Mouse (Mus musculus) forebrain, embryonic 11.5 days (tissue): ENCODE results near the gene Anxa11. TPM values are rescaled to one million over a fixed set of nuclear protein-coding genes. Genes with fewer than 3 reads are reported as not detected.

Experiments used
- ATAC-seq: fragments of 200-750 bp; cut with Nextera tagmentation; replicated peaks from 2 replicates; pipeline ENCODE4 v1.8.0; 2017; ENCODE audit warnings: moderate TSS enrichment; ENCODE audit not compliant: low FRiP score
- DNase-seq: peaks from one replicate; pipeline ENCODE4 v3.0.0-alpha.2; 2017; ENCODE audit warnings: low spot score
- H3K27ac ChIP-seq: fragments of 300-500 bp; sonication (generic); 2 replicates; pipeline ENCODE4 v1.5.1; 2014; ENCODE audit warnings: low read depth, low read length
- H3K27me3 ChIP-seq: fragments of 300-500 bp; sonication (generic); 2 replicates; pipeline ENCODE4 v1.6.1; 2014; ENCODE audit warnings: mild to moderate bottlenecking, low read length, mixed read lengths; ENCODE audit not compliant: control insufficient read depth, insufficient read depth
- H3K36me3 ChIP-seq: fragments of 300-500 bp; sonication (generic); 2 replicates; pipeline ENCODE4 v1.6.1; 2014; ENCODE audit warnings: mild to moderate bottlenecking, low read length, moderate library complexity, mixed read lengths; ENCODE audit not compliant: control insufficient read depth, insufficient read depth
- H3K4me1 ChIP-seq: fragments of 300-500 bp; sonication (generic); replicated peaks from 2 replicates; pipeline ENCODE4 v1.6.1; 2014; ENCODE audit warnings: low read length, mixed read lengths; ENCODE audit not compliant: control insufficient read depth, insufficient read depth
- H3K4me2 ChIP-seq: fragments of 300-500 bp; sonication (generic); 2 replicates; pipeline ENCODE4 v1.6.1; 2014; ENCODE audit warnings: low read depth, mild to moderate bottlenecking, low read length, moderate library complexity, mixed read lengths; ENCODE audit not compliant: severe bottlenecking
- H3K4me3 ChIP-seq: fragments of 300-500 bp; sonication (generic); 2 replicates; pipeline ENCODE4 v1.5.1; 2014; ENCODE audit warnings: low read depth, low read length
- H3K9ac ChIP-seq: fragments of 300-500 bp; sonication (generic); 2 replicates; pipeline ENCODE4 v1.6.1; 2014; ENCODE audit warnings: low read length
- H3K9me3 ChIP-seq: fragments of 300-500 bp; sonication (generic); 2 replicates; pipeline ENCODE4 v1.6.1; 2016; ENCODE audit warnings: low read length, mixed read lengths; ENCODE audit not compliant: control insufficient read depth
- WGBS: fragments of 180-500 bp; shearing (Covaris S2); extraction: QIAGEN DNeasy Blood & Tissue Kit; methylation state at CpG from one replicate; pipeline ENCODE4 v1.1.7; 2014; 5-methylcytosine and 5-hydroxymethylcytosine counted together
- polyA plus RNA-seq: library from polyadenylated mRNA; unstranded; fragments of >200 nt; fragmentation: Nextera tagmentation; extraction: Ambion mirVana; gene quantifications from 2 replicates; pipeline ENCODE4 v1.2.1, GENCODE M21; 2014

Anxa11 gene
- polyA plus RNA-seq: 3.6 and 5.0 TPM in 2 replicates

DNA sequence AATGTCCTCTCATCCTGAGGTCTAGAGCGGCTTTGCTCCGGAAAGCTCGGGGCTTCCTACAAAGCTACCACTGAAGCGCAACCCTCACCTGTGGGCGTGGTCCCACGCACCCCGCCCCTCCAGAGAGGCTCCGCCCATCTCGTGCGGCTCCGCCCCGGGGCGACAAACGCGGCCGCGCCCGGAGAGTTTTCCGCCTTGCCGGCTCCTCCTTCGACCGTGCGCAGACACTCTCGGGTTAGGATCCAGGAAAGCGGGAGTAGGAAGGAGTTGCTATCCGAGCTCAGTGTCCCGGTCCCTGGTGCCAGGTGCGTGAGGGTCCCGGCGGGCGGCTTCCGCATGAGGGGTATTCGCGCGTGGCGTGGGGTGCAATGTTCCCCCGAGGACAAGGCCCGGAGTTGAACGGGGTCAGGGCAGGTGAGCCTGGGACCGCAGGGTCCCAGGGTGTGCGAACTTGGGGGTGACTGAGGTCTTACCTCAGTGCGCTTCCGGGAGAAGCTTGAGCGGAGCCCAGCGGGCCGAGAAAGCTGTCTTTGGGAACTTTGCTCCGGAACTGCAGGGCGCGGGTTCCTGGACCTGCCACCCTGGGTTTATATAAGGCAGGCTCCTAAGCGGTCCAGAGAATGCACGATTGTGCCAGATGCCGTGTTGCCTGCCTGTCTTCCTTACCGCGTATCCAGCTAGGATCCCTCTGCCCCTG is at the start of gene Anxa11:
TSS of gene Anxa11 (plus strand) at position 166 of the 697 bp plus-strand sequence.
- peak within 1 kb of the TSS; percentile 56 for H3K9ac ChIP-seq
- H3K27ac ChIP-seq: no peak within 1 kb of the TSS
- H3K4me1 ChIP-seq: 0 out of 2 replicates have a peak, but pooled peaks cover 4% of the 10 kb centered on the region
- peaks cover 18% of the 10 kb centered on the region for H3K27me3 ChIP-seq
- DNase-seq (peak; percentile 85), ATAC-seq (peak; percentile 56; the same call in 1 of the 2 replicates)
- WGBS: under 1% methylated on average over 54 of the region's 54 CpGs
- H3K4me2 ChIP-seq: peak within 1 kb of the TSS; percentile 95
- H3K36me3 ChIP-seq: no peaks in the 10 kb centered on the region
- H3K4me3 ChIP-seq: peak within 1 kb of the TSS; percentile 52
- no peaks in the 10 kb centered on the region for H3K9me3 ChIP-seq

DNA sequence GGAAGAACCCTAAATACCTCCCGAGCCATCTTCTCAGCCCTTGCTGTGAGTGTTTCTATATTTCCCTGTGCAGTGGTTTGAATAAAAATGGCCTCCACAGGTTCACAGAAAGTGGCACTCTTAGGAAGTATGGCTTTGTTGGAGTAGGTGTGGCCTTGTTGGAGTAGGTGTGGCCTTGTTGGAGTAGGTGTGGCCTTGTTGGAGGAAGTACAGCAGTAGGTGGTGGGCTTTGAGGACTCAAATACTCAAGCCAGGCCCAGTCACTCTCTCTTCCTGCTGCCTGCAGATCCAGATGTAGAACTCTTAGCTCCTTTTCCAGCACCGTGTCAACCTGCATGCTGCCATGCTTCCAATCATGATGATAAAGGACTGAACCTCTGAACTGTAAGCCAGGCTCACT is 47.6 kb upstream of the Anxa11 start:
- Histone ChIP-seq H3K9ac (no peak overlapping the region), H3K27ac (no peak overlapping the region), H3K4me3 (no peak overlapping the region), H3K9me3 (no peaks in the 10 kb centered on the region), H3K36me3 (no peaks in the 10 kb centered on the region), H3K4me2 (no peak overlapping the region), H3K4me1 (peaks cover 3% of the 10 kb centered on the region; the same call in 1 of the 2 replicates), H3K27me3 (no peaks in the 10 kb centered on the region; the same call in 1 of the 2 replicates)
- no peak for DNase-seq
- 90% methylated on average over 2 of the region's 2 CpGs for WGBS
- no peak for ATAC-seq

DNA sequence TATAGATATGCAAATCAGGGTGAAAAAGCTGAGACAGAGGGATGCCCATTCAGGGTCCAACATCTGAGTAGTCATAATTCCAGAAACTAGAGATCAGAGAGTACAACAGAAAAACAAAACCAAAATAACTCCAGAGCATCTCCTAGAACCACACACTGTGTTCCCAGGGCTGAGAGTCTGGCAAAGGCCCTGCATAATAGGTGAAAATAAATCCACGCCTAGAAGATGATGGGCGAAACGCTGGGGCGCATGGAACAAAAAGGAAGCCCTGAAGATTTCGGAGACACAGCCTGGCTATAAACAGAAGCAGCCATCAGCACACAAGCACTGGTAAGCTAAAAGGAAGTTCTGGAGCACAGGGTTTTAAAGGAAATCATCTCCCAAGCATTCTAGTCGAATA is 46.9 kb upstream of the Anxa11 start:
- DNase-seq (no peak), ATAC-seq (no peak)
- H3K36me3 ChIP-seq: no peaks in the 10 kb centered on the region
- H3K4me2 ChIP-seq: no peak overlapping the region
- peaks cover 3% of the 10 kb centered on the region; the same call in 1 of the 2 replicates for H3K4me1 ChIP-seq
- 75% methylated on average over 6 of the region's 6 CpGs for WGBS
- no peaks in the 10 kb centered on the region; the same call in 1 of the 2 replicates for H3K27me3 ChIP-seq
- no peak overlapping the region for H3K27ac ChIP-seq
- no peaks in the 10 kb centered on the region for H3K9me3 ChIP-seq
- H3K9ac ChIP-seq: no peak overlapping the region
- no peak overlapping the region for H3K4me3 ChIP-seq

DNA sequence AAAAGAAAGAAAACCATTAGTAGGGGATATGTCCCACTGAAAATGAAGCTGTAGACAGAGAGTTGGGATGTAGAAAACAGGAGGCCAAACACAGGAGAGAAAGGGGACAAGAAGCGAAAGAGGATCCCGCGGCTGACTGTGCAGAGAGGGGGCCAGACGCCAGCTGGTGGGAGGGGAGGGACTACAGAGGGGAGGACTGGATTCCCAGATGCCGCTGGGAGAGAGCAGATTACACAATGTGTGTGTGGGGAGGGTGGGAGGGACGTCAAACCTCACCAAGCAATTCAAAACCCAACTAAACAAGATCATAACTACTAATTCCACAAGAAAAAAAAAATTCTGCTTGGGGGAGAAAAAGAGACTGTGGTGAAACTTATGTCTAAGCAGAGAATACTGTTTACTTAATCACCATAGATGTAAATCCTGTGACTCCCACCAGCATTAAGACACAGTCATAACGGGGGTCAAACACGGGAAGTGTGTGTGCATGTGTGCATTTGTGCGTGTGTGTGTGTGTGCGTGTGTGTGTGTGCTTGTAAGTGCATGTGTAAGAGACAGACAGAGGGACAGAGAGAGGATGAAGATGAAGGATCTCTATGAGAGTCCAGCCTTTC is 46.3 kb upstream of the Anxa11 start:
- H3K36me3 ChIP-seq: no peaks in the 10 kb centered on the region
- H3K4me3 ChIP-seq: no peak overlapping the region
- peaks cover 2% of the 10 kb centered on the region; the same call in 1 of the 2 replicates for H3K4me1 ChIP-seq
- H3K27ac ChIP-seq: no peak overlapping the region
- 35% methylated on average over 10 of the region's 10 CpGs for WGBS
- DNase-seq (no peak), ATAC-seq (no peak)
- no peaks in the 10 kb centered on the region for H3K9me3 ChIP-seq
- H3K9ac ChIP-seq: no peak overlapping the region; the same call in 1 of the 2 replicates
- no peaks in the 10 kb centered on the region; the same call in 1 of the 2 replicates for H3K27me3 ChIP-seq
- no peak overlapping the region for H3K4me2 ChIP-seq

DNA sequence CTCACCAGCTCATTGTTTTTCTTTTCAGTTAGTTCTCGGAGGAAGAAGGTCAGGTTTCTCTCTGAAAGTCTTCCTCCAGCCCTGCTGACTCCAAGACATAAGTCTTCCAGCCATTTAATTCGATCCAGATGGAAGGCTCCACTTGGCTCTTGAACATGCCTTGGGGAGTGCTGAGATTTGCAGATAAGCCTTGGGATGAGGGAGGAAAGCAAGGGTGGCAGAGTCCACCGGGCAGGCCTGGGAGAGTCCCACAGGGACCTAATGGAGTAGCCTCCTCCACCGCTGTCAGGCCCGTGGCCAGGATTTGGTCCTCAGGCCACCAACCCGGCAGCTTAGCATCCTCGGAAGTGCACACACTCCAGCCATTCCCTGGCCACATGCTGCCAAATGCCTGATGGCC is 45.3 kb upstream of the Anxa11 start:
- no peak overlapping the region for H3K4me3 ChIP-seq
- H3K36me3 ChIP-seq: no peaks in the 10 kb centered on the region
- no peak overlapping the region for H3K27ac ChIP-seq
- DNase-seq (no peak), ATAC-seq (no peak)
- H3K4me1 ChIP-seq: no peaks in the 10 kb centered on the region; the same call in 1 of the 2 replicates
- no peak overlapping the region for H3K4me2 ChIP-seq
- no peaks in the 10 kb centered on the region for H3K9me3 ChIP-seq
- H3K9ac ChIP-seq: no peak overlapping the region
- 80% methylated on average over 7 of the region's 7 CpGs for WGBS
- H3K27me3 ChIP-seq: no peaks in the 10 kb centered on the region; the same call in 1 of the 2 replicates

DNA sequence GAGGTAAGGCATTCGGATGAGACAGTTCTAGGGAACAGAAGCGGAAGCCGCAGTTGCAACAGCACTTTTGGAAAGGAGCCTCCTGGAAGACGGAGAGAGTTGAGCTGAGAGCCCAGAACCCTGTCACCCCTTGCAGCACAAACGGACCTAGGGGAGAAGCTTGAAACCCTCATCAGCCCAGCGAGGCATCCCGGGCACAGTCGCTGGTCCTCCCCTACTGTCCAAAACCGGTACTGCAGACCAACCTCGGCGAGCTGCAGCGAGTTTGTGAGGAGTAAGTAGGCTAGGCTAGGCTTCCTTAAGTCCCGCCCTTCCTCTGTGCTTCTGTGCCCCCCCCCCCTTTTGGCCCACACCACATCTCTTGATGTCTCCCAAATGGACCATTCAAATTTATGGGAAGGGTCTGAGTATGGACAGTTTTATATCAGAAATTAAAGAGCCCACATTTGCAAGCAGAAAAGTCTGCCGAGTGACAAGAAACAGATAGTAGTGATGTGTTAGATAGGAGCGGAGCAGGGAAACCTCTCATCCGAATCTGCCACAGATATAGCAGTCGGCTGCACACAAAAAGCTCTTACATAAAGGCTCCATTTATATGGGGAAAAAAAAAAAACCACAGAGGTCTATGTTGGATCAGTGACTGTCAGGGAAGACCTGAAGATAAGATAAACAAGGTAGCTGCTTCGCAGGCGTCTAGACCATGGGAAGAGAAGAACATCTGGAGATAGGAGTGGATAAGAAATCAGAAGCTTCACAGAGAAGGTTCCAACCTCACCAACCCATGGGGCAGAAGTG is 41.6 kb upstream of the Anxa11 start:
- H3K27me3 ChIP-seq: no peaks in the 10 kb centered on the region; the same call in 1 of the 2 replicates
- no peak overlapping the region for H3K9ac ChIP-seq
- no peaks in the 10 kb centered on the region; the same call in 1 of the 2 replicates for H3K4me1 ChIP-seq
- no peaks in the 10 kb centered on the region for H3K9me3 ChIP-seq
- no peak overlapping the region for H3K4me2 ChIP-seq
- DNase-seq (peak; percentile 92), ATAC-seq (no peak)
- H3K4me3 ChIP-seq: no peak overlapping the region
- WGBS: 31% methylated on average over 19 of the region's 19 CpGs
- H3K36me3 ChIP-seq: no peaks in the 10 kb centered on the region
- H3K27ac ChIP-seq: no peak overlapping the region

DNA sequence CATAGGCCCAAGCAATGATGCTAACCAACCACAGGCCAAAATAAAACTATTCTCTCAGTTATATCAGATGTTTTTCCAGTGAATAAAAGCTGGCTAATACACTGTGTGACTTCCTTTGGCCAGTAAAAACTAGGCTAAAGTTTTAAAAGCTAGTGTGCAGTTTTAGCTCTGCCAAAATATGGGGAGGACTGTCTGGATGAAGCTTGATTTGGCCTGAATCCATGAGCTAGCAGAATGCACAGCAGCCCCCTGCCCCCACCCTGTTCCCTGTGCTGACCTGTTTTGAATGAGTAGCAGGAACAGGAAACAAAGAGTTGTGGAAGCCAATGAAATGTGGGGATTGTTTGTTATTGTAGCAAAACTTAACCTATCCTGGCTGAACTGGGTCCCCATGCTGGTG is 39.4 kb upstream of the Anxa11 start:
- no peak overlapping the region for H3K27ac ChIP-seq

DNA sequence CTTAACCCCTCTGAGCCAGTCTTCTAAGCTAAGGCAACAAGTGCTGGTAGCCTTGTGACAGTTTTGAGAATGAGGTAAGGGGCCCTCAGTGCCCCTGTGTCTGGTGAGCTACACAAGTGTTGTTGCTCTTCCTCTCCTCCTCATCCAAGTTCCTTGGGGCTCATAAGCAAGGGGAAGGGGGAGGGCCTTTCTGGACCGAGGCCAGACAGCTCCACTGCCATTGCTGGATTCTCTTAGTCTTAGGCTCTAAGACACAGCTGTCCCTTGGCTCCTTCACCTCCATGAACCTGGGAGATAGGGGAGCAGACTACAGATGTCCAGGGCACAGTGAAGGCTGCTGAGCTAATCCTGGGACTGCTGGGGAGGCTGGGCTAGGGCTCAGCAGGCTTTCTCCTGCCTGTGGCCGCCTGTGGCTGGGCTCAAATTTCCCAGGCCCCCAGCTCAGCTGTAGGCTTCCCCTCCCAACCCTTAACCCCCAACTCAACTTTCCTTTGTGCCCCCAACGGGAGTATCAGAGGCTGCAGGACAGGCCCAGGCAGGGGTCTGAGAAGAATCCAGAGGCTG is 38.6 kb upstream of the Anxa11 start:
- H3K27ac ChIP-seq: no peak overlapping the region
- no peaks in the 10 kb centered on the region for H3K4me1 ChIP-seq
- H3K4me2 ChIP-seq: no peak overlapping the region
- H3K9me3 ChIP-seq: no peaks in the 10 kb centered on the region
- H3K27me3 ChIP-seq: no peaks in the 10 kb centered on the region; the same call in 1 of the 2 replicates
- no peak for DNase-seq
- 26% methylated on average over 3 of the region's 3 CpGs for WGBS
- H3K9ac ChIP-seq: no peak overlapping the region
- no peaks in the 10 kb centered on the region for H3K36me3 ChIP-seq
- ATAC-seq: no peak
- H3K4me3 ChIP-seq: no peak overlapping the region

More for the DNA sequence above, 39.4 kb upstream of the Anxa11 start:
- no peak overlapping the region for H3K4me2 ChIP-seq
- H3K9me3 ChIP-seq: no peaks in the 10 kb centered on the region
- H3K36me3 ChIP-seq: no peaks in the 10 kb centered on the region
- no peak for DNase-seq
- ATAC-seq: no peak
- H3K4me3 ChIP-seq: no peak overlapping the region
- H3K27me3 ChIP-seq: no peaks in the 10 kb centered on the region; the same call in 1 of the 2 replicates
- no peak overlapping the region for H3K9ac ChIP-seq
- H3K4me1 ChIP-seq: no peaks in the 10 kb centered on the region
